Mouse (Mus musculus) ovary, postnatal 36 days (tissue): ENCODE results near the gene Szt2.
A peak's percentile ranks its signal among the peaks of the same experiment; 100 is the strongest.

ENCODE experiments used
- DNase-seq: peaks from one replicate; pipeline ENCODE4 v3.0.0; 2022; ENCODE audit warnings: low spot score, mixed read lengths

Gene Szt2

GRCm38 (mm10) chr4:118409142-118409900 lies at the start of gene Szt2, which contains the start of gene Med8:
Gene Szt2, minus strand, starts transcription at chr4:118409273.
Gene Med8, plus strand, starts transcription at chr4:118409337.
- DNase-seq: peak; percentile 83

GRCm38 (mm10) chr4:118457345-118457975 lies 48.4 kb upstream of the Szt2 start, which contains the start of gene Mpl:
Gene Mpl, minus strand, starts transcription at chr4:118457513.
- no peak for DNase-seq

- no peak for DNase-seq
Measured at GRCm38 (mm10) chr4:118446415-118447153, 37.5 kb upstream of the Szt2 start.

GRCm38 (mm10) chr4:118445781-118446414 lies 36.8 kb upstream of the Szt2 start:
- DNase-seq: peak; percentile 55

- DNase-seq: no peak
Measured at GRCm38 (mm10) chr4:118445088-118445487, 36.0 kb upstream of the Szt2 start.

GRCm38 (mm10) chr4:118437829-118438253 lies 28.8 kb upstream of the Szt2 start:
- DNase-seq: peak; percentile 16

- DNase-seq: peak; percentile 87
Measured at GRCm38 (mm10) chr4:118436820-118437603, 27.9 kb upstream of the Szt2 start, which contains the start of gene Cdc20. Gene Cdc20, minus strand, starts transcription at chr4:118437352.

GRCm38 (mm10) chr4:118432332-118432731 lies 23.3 kb upstream of the Szt2 start:
- no peak for DNase-seq

- DNase-seq: peak; percentile 28
Measured at GRCm38 (mm10) chr4:118429215-118429895, 20.3 kb upstream of the Szt2 start.

GRCm38 (mm10) chr4:118428531-118429214 lies 19.6 kb upstream of the Szt2 start:
- peak; percentile 14 for DNase-seq

- DNase-seq: peak; percentile 93
Measured at GRCm38 (mm10) chr4:118427768-118428451, 18.8 kb upstream of the Szt2 start, which contains the start of gene Elovl1. Gene Elovl1, plus strand, starts transcription at chr4:118428093.

- no peak for DNase-seq
Measured at GRCm38 (mm10) chr4:118427415-118427767, 18.3 kb upstream of the Szt2 start.

- no peak for DNase-seq
Measured at GRCm38 (mm10) chr4:118425374-118425773, 16.3 kb upstream of the Szt2 start.

GRCm38 (mm10) chr4:118424541-118425160 lies 15.6 kb upstream of the Szt2 start:
- no peak for DNase-seq

GRCm38 (mm10) chr4:118421384-118421783 lies 12.3 kb upstream of the Szt2 start:
- no peak for DNase-seq

GRCm38 (mm10) chr4:118417112-118417797 lies 8.2 kb upstream of the Szt2 start:
- no peak for DNase-seq

GRCm38 (mm10) chr4:118416329-118416728 lies 7.3 kb upstream of the Szt2 start:
- no peak for DNase-seq

GRCm38 (mm10) chr4:118415779-118416178 lies 6.7 kb upstream of the Szt2 start:
- no peak for DNase-seq
